Mouse (Mus musculus) kidney, postnatal 10 days (tissue): Measurements from ENCODE around the gene Hps6.

Source experiments
- DNase-seq: peaks from one replicate; pipeline ENCODE4 v3.0.0; 2021; ENCODE audit warnings: mixed read lengths

Hps6 gene

DNA sequence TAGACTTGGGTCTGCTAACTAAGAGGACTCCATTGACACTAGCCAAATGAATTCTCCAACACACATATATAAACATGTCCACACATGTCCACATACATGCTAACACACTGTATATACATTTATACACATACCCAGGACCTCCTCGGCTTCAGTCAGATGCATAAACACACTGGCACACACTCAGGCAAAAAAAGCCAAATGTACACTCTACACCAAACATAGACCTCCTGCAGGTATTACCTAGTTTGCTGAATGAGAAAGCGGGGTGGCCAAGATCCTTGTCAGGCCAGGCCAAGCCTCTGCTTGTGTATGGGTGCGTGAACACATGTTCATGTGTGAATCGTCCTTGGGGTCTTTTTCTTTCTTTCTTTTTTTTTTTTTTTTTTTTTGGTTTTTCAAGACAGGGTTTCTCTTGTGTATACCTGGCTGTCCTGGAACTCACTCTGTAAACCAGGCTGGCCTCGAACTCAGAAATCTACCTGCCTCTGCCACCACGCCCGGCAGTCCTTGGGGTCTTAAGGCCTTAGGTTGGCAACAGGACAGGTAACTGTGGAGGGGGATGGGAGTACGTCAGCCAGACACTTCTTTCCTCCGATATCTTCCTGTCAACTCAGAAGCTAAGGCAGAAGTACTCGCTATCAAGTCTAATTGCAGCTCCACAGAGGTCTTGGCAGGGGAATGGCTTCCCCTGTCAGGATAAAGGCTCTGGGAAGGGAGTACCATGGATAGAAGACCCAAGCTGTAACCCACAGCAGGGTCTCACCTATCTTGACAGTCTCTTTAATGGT lies 27.1 kb downstream of the Hps6 start:
- DNase-seq = no peak

DNA sequence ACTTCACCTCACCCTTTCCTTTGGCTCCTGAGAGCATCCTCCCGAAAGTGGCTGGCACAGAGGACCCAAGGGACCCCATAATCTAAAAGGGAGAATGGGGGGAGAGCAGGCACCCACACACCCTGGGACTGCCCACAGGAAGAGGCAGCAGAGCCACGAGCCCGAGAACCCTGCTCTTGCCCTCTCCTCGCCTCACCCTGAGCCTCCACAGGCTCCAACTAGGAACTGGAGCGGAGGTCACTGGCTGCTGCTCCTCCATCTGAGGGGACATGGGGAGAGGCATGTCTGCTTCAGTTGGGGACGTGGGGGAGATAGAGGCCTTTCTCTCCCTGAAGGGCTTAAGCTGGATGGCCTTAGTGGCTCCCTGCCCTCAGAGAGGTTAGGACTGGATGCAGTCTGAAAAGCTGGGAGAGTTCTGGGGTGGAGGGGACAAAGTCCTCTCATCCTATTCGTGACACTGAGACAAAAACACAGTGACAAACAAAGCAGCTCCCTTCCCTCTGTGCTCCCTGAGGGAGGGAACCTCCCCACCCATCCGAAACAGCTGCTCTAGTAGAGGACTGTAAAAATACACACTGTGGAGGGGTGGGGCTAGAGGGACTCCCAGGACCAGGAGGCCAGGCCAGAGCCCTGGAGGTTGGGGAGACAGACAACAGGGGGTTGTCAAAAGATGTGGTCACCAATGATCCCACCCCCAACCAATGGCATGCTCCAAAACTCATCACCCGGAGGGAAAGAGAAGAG lies 28.6 kb downstream of the Hps6 start:
- no peak for DNase-seq

DNA sequence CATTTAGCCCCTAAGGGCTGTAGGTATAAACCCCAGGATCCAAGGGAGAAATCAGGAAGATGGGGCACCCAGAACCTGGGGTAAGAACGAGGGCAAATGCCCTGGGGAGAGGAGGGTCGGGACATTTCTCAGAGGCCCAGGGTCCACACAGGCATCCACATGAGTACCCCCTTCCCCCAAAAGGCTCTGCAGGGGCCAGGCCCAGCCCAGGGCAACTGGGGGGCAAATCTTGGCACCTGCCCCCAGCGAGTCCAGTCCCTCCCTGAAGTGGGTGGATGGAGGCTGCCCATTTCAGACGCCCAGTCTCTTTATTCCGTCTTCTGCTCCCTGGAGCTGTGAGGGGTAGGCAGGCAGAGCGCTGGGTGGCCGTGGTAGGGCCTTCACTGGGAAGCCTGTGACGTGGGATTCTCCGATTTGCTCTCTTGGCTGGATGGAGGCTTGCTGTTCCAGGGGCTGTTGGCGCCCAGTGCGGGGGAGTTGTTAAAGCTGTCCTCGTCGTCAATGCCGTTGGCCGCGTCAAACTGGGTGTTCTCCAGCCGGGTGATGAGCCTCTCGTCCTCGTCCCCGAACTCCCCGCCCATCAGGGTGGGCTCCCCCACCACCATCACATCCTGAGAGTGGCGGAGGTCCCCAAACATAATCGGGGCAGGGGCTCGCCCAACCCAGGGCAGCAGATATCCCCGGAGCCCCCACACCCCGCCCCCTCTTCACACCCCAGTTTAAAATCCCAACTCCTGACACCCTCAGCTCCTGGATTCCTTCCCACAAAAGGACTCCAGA lies 29.6 kb downstream of the Hps6 start:
- DNase-seq = no peak

DNA sequence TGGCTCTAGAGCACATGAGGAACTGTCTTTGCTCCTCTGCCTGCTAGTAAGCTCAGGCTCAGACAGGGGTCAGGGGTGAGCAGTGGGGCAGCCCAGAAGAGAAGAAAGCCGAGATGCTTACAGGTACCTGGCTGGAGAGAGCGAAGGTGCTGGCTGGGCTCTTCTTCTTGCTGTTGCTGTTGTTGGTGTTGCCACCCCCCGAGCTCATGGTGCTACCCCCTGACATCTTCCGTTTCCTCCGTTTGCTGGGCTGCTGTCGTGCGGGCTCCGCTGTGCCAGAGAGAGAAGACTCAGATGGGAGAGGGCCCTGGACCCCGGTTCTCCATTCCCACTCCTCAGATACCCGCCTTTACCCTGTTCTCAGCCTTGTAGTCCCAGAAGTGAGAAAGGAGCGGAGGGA lies 30.6 kb downstream of the Hps6 start:
- no peak for DNase-seq

DNA sequence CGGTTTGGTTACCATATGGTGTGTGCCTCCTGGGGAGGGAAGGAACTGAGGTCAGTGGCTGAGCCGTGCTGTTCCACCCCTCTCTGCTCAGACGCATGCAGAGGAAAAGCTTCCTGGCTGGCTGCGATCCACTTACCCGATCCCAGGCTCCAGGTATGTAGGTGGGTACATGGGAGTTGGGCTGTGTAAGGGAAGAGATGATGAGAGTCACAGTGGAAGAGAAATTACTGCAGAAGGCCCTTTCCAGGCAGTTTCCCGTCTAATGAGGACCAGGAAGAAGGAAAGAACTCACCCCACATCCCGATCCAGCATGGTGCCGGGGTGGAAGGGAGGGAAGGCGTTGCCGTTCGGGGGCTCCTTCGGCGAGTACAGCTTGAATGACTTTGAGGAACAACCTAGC lies 32.7 kb downstream of the Hps6 start:
- DNase-seq = no peak

DNA sequence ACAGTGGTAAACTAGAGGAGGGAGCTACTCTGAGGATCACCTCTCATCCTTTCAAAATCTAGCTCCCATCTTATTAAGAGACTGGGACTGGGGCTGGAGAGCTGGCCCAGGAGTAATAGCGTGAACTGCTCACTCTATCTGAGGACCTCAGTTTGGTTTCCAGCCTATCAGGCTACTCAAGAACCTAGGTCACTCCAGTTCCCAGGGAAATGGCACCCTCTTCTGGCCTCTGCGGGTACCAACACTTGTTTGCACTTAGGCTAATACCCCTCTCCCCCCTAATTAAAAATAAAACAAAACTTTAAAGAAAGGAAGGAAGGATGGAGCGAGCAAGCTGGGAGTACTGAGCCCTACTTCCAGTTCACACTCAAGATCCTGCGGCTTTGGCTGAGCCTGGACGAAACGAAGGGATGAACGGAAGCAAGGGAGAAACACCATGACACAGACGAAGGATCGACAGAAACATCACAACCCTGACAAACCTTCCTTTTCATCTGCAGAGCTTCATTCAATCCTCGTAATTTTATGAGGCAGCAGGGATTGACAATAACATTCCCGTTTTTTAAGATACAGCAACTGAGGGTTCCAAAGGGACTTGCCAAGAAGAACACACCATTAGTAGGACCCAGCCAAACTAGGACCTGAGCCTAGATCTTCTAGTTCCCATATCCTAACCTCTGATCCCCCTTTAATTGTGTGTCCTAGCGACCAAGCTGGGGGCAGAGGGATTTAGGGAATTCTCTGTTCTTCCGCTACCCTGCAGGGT lies 33.4 kb downstream of the Hps6 start:
- DNase-seq = peak; percentile 39

DNA sequence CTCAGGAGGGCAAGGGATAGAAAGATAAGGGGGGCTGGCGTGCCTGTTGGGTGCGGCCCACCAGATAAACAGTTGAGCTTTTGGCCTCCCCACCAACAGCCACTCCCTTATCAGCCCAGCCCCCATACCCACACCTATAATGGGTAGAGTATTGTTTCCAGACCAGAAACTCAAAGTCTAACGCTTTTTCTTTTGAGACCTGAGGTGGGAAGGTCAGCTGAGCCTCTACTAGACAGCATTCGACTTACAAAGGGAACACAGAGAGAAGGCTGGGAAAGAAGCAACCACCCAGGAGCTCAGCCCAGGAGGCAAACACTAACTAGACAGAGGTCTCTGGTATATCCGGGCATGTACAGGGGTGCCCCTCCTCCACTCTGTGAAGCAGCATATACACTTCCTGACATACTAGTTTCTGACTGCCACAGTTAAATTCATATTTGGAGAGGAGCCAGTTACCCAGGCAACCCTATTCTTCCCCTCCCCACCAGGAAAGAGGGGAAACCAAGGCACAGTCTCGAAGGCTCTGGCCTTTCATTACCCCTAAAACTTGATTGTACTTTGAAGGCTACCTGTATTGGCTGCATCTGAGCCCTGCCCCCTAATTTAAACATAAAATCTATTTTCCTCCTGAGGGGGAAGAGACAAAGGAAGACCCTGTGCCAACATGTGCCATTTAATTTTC lies 34.1 kb downstream of the Hps6 start:
- DNase-seq = peak; percentile 44

DNA sequence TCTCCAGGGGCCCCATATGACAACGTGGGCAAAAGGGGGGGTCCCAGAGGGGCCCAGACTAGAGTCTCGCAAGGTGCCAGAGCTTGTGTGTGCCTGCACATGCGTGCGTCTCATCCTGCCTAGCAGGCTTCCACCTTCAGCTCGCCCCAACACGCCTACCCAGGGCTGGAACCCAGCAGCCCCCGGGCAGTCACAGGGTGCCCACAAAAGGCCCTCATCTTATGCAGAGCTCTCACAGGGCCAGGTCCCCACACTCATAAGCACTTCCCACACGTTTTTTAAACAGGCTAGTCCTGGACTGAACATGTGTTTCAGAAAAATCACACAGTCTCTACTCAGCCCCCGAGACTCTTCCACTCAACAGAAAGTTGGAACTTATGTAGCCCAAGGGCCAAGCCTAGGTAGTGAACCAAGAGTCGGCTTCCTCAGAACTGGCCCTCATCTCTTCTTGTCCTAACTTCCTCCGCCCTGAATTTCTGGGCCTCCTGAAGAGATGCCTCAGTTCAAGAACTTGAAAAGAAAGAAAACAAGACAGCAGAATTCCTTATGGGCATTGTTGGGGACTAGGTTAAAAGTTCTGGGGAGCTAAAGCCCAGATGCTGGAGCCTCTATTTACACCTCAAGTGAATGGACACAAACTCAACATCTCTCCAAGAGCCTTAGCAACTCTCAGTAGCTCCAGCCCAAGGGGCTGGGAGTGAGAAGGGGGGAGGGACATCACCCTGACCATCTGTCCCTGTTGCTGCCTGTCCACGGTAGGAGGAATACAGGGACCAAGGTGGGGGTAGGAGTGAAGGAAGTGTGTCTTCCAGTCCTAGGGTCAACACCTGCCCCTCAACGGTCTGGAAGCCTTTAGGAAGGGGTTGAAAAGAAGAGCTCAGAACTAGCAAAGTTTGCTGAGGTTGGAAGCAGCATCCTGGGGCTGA lies 34.9 kb downstream of the Hps6 start:
- DNase-seq = peak; percentile 37

DNA sequence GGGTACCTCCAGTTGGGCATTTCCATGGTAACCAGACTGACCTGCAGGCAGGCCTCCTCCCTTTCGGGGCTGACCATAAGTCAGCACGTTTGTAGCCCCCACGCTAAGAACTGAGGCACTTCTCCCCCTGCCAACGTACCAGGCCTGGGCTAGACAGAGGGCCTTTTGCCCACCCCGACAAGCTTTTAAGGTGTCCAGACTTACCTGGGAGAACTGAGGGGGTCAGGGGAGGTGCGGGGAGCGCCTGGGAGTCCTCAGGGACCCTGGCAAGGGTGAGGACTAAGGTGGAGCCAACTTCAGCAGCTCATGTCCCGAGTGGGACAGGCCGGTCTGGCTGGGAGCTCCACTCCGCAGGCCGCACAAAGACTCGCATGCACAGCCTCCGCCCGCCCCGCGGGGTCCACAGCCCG lies 35.5 kb downstream of the Hps6 start:
- DNase-seq = peak; percentile 52

DNA sequence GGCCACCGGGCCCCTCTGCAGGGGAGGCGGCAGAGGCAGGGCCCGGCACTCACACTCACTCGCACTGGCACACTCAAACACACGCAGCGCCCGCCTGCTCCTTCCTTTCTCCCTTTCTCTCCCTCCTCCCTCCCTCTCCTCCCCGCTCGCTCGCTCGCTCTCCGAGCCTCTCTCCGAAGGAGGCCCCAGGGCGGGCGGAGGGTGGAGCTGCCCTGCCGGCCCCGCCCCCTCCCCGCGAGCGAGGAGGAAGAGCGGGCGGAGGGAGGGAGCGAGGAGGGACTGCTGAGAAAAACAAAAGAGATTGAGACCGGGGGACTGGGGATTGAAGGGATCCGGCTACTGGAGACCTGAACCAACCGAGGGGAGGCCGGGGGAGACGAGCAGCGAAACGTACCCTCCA lies 36.2 kb downstream of the Hps6 start:
- DNase-seq = peak; percentile 96

DNA sequence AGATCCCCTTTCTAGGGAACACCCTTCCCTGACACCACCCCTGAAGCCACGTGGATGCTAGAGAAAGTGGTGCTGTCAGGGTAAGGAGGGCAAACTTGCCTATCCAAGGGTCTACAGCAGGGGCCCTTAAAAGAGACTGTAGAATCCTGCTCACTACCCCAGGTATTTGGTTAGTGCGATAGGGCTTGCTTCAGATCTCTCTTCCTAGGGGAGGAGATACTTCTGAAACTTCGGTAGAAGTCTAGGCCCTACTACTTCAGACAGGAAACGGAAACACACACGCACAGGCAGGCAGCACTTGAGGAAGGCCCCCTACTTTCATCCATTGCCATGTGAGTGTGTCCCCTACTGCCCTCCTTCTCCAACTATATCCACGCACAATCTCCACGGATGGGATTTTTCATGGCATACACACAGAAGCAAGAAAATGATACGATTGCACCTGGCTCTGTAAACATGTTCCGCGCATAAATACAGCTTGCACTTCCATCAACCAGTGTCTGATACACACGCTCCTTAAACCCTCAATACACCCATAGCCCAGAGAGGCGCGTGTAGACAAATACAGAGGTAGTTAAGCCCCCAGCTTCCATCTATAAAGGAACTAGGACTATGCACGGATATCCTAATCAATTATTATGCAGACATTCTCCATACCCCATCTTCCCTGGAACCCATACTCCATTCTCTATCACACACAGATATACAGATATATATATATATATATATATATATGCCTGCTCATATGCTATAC lies 37.0 kb downstream of the Hps6 start:
- DNase-seq = no peak

DNA sequence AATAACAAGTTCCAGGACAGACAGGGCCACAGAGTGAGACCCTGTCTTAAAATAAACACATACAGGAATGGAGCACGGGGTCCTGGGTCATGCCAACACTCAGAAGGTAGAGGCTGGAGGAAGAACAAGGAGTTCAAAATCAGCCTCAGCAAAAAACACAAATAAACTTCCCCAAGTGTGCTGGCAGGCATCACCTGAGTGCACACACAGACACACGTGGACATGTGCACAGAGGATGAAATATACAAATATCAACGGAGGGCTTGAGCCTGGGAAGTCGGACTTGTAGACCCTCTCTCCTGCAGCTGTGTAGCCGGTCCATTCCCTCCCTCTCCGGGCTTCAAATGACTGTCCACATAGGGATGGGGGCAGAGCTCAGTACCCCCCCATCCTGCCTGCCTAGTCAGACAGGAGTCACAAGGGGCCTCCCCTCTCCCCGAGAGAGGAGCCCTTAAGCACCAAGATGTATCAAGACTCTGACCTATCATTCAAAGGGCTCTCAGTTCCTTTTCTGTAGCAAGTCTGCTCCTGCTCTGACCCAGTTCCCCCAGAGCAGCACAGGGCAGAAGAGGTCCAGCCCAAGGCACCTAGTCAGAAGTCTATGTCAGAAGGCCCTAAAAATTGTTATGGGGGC lies 38.1 kb downstream of the Hps6 start:
- peak; percentile 35 for DNase-seq

DNA sequence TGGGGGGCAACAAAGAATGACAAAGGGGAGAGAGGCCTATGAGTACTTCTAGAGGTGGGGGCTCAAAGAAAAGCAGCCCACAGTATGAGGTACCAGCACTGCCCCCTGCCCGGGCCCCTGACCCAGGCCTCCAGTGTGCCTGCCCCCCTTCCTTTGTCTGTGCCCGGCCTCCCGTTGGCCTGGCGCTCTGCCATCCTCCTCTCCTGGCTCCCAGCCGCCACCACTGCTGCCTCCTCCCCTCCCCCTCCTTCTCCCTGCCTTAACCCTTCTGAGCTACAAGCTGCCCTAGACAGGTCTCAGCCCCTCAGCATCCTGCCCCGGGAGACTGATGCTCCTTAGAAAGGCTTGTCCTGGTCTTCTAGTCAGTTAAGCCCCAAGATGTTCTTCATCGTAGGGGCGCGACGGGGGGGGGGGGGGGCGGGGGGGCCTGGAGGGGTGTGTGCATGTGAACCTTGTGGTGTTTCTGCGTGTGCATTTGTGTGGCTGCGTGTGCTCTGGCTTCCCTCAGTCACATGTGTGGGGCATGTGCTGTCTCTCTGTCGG lies 38.7 kb downstream of the Hps6 start:
- DNase-seq = peak; percentile 96

DNA sequence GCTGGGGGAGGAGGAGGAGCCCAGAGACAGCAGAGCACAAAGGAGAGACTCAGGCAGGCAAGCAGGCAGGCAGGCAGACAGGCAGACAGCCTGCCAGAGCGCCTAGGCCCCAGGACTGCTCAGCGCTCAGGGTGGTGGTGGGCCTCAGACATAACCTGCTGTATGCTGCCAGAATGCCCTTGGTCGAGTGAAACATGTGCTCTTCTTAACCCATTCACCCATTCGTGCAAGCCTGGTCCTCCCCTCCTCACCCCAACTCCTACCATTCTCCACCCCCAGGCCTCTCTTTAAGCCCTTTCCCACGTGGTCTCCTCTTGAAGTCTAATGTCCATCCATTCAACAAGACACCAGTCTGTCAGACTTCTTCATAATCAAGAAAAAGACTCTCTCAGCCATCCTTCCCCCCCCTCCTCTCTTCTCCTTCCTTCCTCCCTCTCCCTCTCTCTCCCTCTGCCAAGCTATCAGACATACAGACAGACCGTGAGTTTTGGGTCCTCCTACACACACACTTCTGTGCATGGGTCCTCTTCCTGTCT lies 39.2 kb downstream of the Hps6 start:
- DNase-seq = peak; percentile 54

DNA sequence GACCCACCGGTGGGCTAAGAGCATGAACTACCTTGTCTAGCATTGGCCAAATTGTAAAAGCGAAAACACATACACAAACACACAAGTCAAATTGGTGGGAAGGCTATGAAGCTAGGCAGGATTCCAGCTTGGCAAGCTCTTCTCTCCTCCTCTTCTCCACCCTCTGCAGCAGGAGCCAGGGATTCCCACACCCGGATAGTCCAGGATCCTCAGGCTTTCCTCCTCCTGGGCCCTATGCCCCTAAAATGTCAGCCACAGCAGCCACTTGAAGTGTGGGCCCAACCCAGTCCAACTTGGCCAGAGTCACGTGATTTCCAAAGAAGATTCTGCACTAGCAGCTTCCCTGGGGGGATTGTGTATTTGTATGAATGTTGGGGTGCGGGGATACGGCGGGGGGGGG lies 40.1 kb downstream of the Hps6 start:
- DNase-seq = peak; percentile 30

DNA sequence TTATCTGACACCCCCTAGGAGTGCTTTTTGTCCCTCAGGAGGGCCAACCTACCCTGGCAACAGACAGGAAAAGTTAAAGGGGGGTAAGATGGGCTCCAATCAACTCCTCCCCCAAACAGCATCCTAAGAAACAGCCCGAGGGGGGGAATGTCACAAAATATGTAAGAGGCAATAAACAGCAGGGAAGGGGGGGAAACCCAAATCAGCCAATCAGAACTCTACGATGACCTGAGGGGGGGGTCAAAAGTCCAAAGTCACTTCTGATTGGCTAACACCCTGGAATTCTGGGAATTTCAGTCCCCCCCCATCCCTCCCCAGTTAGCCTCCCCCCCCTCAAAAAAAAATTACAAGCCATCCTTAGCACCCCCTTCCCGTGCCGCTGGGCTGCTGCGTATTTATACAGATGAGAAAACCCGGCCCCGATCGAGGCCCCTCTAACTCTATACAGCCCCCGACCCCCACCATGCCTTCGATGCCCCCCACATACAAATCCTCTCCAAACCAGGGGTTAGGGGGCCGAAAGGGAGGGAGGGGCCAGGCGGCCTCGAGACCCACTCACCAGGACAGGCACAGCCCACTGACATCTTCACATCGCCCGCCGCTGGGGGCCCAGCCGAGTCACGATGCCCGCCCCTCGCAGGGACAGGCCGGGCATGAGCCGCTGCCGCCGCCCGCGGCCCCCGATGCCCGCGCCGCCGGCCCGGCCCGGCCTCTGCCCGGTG lies 41.1 kb downstream of the Hps6 start, which contains the start of gene Pprc1:
Gene Pprc1 (plus strand): TSS at position 616 of the 722 bp plus-strand sequence.
- peak; percentile 76 for DNase-seq

DNA sequence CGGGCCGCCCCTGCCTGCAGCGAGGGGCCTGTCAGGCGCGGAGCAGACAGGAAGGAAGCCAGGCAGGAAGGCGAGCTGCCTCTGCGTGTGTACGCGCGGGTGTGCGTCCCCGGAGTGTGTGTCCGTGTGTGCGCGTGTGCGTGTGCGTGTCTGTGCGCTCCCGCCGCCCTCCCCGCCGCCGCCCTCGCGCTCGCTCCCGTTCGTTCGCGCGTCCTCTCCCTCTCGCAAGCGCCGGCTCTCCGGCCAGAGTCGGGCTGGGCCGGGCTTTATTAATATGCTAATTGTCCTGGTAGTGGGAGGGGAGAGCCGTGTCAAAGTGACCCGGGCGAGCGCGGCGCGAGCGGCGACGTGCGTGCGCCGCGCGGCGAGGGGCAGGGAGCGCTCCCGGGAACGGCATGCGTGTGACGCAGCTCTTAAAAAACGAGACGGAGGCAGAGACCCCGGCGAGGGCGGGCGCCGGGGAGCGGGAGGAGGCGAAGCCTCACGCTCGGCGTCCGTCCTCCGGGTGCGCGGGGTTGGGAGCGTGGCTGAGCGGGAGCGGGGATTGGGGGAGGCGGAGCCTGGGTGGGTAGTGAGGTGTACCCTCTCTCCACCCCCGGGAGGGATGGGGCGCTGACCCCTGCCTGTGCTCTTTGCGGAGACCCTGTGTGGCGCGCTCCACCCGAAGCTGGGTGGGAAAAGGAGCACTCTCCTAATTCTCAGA lies 41.8 kb downstream of the Hps6 start, which contains the start of gene Ldb1:
Gene Ldb1 (minus strand): TSS at position 222 of the 703 bp plus-strand sequence.
- DNase-seq = peak; percentile 91
